Mouse (Mus musculus) heart, embryonic 15.5 days (tissue): ENCODE measurements around the gene Igsf9. TPM values are rescaled to one million over a fixed set of nuclear protein-coding genes. Genes with fewer than 3 reads are reported as not detected.

Experiments used
- ATAC-seq: fragments of 200-750 bp; cut with Nextera tagmentation; replicated peaks from 2 replicates; pipeline ENCODE4 v1.8.0; 2017; ENCODE audit warnings: low read depth, moderate TSS enrichment; ENCODE audit not compliant: insufficient number of reproducible peaks, insufficient read depth, low FRiP score
- H3K27ac ChIP-seq: fragments of 300-500 bp; sonication (generic); 2 replicates; pipeline ENCODE4 v1.5.1; 2015; ENCODE audit warnings: mild to moderate bottlenecking, inconsistent platforms
- H3K27me3 ChIP-seq: fragments of 300-500 bp; sonication (generic); 2 replicates; pipeline ENCODE4 v1.6.1; 2015; ENCODE audit warnings: inconsistent platforms
- H3K36me3 ChIP-seq: fragments of 300-500 bp; sonication (generic); 2 replicates; pipeline ENCODE4 v1.6.1; 2015; ENCODE audit warnings: mild to moderate bottlenecking, inconsistent platforms
- H3K4me1 ChIP-seq: fragments of 300-500 bp; sonication (generic); replicated peaks from 2 replicates; pipeline ENCODE4 v1.6.1; 2015; ENCODE audit warnings: inconsistent platforms
- H3K4me2 ChIP-seq: fragments of 300-500 bp; sonication (generic); 2 replicates; pipeline ENCODE4 v1.6.1; 2015; ENCODE audit warnings: inconsistent platforms, mild to moderate bottlenecking, moderate library complexity
- H3K4me3 ChIP-seq: fragments of 300-500 bp; sonication (generic); 2 replicates; pipeline ENCODE4 v1.5.1; 2015; ENCODE audit warnings: mild to moderate bottlenecking, inconsistent platforms
- H3K9ac ChIP-seq: fragments of 300-500 bp; sonication (generic); 2 replicates; pipeline ENCODE4 v1.6.1; 2015; ENCODE audit warnings: mild to moderate bottlenecking, inconsistent platforms
- H3K9me3 ChIP-seq: fragments of 300-500 bp; sonication (generic); replicated peaks from 2 replicates; pipeline ENCODE4 v1.6.1; 2016; ENCODE audit warnings: inconsistent platforms
- WGBS: fragments of 180-500 bp; shearing (Covaris S2); methylation state at CpG from one replicate; pipeline ENCODE4 v1.1.7; 2015; ENCODE audit warnings: mixed read lengths; 5-methylcytosine and 5-hydroxymethylcytosine counted together
- polyA plus RNA-seq: library from polyadenylated mRNA; unstranded; fragments of >200 nt; fragmentation: Nextera tagmentation; extraction: Ambion mirVana; gene quantifications from 2 replicates; pipeline ENCODE4 v1.2.1, GENCODE M21; 2015

The Igsf9 gene
- polyA plus RNA-seq, 1 experiment from 2014 or later, result 2.9 TPM

DNA sequence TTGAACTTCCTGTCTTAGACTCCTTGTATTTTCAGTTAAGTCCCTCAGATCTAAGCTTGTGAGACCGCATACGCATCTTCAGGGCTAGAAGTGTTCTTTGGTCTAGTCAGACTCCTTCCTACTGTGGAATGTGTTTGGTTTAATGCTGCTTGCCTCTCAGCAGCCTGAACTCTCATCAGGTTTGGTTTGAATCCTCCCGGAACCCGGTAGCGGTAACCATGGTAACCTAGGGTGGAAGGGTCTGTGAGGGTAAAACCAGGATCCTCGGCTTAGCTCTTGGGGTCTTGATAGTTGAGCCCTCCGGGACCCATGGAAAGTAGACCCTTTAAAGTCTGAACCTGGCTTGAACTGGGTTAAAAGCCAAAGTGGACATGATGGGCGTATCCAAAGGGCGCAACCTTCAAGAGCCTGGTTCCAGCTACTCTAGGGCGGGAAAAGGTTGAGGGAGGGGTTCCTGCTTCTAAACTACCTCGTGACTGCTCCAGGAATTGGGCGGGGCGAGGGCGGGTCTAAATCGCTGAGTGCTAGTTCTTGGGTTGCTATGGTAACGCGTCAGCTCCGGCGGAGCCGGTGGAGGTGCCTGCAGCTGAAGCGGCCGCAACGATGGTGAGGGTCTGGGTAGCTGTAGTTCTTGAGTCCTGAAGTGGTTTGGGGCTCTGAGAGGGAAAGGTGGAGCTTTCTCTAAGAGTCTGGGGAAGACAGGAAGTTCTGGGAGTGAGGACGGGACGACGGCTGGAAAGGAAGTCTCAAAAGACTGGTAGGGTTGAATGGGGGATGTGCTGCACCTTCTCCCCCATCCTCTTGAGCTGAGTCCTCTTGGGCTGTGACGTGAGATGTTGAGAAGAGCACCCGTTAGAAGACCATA lies 39.2 kb downstream of the Igsf9 start, which contains the start of gene Cfap45:
TSS of gene Cfap45 (plus strand) at position 226 of the 865 bp plus-strand sequence.
- H3K27me3 ChIP-seq, result no peaks in the 10 kb centered on the region
- no peak within 1 kb of the TSS for H3K9ac ChIP-seq
- peaks cover 26% of the 10 kb centered on the region for H3K4me1 ChIP-seq
- ATAC-seq, result peak; percentile 64
- peak within 1 kb of the TSS; percentile 33 for H3K27ac ChIP-seq
- peak within 1 kb of the TSS; percentile 67 for H3K4me2 ChIP-seq
- H3K36me3 ChIP-seq, result no peaks in the 10 kb centered on the region
- H3K9me3 ChIP-seq, result no peaks in the 10 kb centered on the region
- 4% methylated on average over 28 of the region's 28 CpGs for WGBS
- peak within 1 kb of the TSS; percentile 50 for H3K4me3 ChIP-seq

DNA sequence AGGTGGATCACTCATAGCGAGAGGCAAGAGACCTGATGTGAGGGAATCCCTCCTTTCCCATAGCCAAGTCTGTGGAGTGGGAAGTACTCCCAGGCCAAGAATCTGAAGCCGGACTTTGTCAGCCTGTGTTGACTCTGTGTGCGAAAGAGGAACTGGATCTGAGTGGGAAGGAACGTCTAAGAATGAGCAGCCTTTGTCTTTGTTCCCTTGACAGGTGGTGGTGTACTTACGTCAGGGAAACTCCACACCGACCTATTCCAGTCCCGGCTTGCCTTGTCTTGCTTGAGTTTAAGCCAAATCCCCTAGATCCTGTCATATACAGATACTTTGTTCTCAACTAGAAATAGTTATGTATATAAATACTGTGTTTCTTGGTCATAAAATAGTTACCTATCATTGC lies 40.9 kb downstream of the Igsf9 start:
- ATAC-seq, result no peak
- Histone ChIP-seq H3K27ac (peak overlapping the region; percentile 42; the same call in 1 of the 2 replicates), H3K4me3 (no peak overlapping the region), H3K9me3 (no peaks in the 10 kb centered on the region), H3K36me3 (no peaks in the 10 kb centered on the region), H3K4me1 (peaks cover 36% of the 10 kb centered on the region), H3K9ac (no peak overlapping the region), H3K4me2 (no peak overlapping the region), H3K27me3 (peaks cover 8% of the 10 kb centered on the region)
- WGBS, result 57% methylated on average over 7 of the region's 7 CpGs

DNA sequence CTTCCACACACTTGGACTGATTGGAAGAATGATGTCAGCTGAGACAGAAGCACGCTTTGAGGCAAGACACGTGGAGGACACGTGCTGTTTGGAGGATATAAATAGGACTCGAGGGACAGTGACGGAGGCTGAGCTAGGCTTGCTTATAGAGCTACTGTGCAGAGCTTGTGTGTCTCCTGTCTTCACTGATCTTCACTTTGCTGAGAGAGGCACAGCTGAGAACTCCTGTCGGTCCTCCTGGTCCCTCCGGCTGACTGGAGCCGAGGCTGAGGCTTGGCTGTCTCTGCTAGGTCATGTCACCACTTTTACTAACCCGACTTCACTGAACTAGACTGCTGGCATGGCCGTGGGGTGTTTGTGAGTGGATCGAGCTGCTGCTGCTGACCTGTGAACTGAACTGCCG lies 42.1 kb downstream of the Igsf9 start:
- 30% methylated on average over 12 of the region's 12 CpGs for WGBS
- Histone ChIP-seq H3K9me3 (no peaks in the 10 kb centered on the region), H3K27me3 (peaks cover 12% of the 10 kb centered on the region), H3K36me3 (no peaks in the 10 kb centered on the region), H3K27ac (peak overlapping the region; percentile 34; the same call in 1 of the 2 replicates), H3K9ac (no peak overlapping the region), H3K4me1 (peaks cover 37% of the 10 kb centered on the region), H3K4me2 (no peak overlapping the region), H3K4me3 (no peak overlapping the region)
- ATAC-seq, result no peak

DNA sequence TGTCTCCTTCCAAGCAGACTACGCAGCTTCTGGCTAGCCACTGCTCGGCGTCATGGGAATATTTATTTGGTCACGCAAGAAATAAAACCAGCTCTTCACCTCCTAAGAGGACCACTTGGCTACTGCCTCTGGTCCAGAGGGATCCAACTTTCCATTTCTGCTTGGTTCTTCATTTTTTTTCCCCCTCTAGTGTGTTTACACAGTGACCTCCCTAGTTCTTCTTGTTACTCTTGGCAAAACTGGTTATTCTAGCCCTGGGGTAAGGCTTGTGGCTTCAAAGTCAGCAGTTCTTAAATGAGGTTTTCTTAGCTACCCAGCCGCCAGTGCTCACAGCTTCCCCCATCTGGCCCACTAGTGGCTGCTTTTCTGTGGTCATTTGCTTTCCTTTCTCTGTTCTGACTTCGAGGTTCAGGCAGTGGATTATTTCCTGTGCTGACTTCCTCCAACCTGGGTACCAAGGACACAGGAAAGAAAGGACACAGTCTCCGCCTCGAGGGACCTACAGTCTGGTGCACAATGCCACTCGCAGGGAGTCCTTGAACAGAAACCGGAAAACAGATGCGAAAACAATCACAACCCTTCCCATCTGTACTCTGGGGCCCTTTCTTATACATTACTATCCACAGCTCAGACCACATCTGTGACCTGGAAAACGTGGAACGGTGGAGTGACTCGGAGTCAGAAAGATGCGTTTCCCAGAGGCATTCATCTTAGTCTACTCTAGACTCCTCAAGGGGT lies 43.6 kb downstream of the Igsf9 start:
- 36% methylated on average over 15 of the region's 15 CpGs for WGBS
- Histone ChIP-seq H3K36me3 (no peaks in the 10 kb centered on the region), H3K27ac (peak overlapping the region; percentile 82), H3K9me3 (no peaks in the 10 kb centered on the region), H3K4me1 (peaks cover 34% of the 10 kb centered on the region), H3K27me3 (peaks cover 12% of the 10 kb centered on the region), H3K9ac (no peak overlapping the region), H3K4me3 (0 out of 2 replicates have a peak overlapping the region, but pooled peaks have one; percentile 20), H3K4me2 (peak overlapping the region; percentile 51)
- ATAC-seq, result peak; percentile 18

DNA sequence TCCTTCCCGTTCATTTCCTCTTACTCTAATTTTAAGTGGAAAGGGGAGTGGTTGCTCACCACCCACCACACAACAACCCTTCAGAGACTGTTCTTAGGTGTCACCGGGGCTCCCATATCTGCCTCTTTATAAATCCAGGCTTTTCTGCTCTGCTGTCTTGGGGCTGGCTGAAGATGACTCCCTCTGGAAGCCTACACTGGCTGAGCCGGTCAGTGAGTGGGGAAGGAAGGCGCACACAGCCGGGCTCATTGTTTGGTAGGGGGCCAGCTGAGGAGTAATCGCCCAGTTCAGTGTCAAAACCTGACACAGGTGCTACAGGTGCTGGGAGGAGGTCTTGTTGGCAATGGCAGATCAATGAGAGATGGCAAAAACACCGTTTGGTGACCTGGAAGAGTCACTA lies 44.4 kb downstream of the Igsf9 start:
- no peak overlapping the region for H3K9ac ChIP-seq
- H3K4me3 ChIP-seq, result peak overlapping the region; percentile 20
- peak overlapping the region; percentile 82 for H3K27ac ChIP-seq
- 48% methylated on average over 7 of the region's 7 CpGs for WGBS
- H3K4me2 ChIP-seq, result peak overlapping the region; percentile 51
- ATAC-seq, result no peak
- no peaks in the 10 kb centered on the region for H3K36me3 ChIP-seq
- H3K9me3 ChIP-seq, result no peaks in the 10 kb centered on the region
- peaks cover 12% of the 10 kb centered on the region for H3K27me3 ChIP-seq
- peaks cover 33% of the 10 kb centered on the region for H3K4me1 ChIP-seq

DNA sequence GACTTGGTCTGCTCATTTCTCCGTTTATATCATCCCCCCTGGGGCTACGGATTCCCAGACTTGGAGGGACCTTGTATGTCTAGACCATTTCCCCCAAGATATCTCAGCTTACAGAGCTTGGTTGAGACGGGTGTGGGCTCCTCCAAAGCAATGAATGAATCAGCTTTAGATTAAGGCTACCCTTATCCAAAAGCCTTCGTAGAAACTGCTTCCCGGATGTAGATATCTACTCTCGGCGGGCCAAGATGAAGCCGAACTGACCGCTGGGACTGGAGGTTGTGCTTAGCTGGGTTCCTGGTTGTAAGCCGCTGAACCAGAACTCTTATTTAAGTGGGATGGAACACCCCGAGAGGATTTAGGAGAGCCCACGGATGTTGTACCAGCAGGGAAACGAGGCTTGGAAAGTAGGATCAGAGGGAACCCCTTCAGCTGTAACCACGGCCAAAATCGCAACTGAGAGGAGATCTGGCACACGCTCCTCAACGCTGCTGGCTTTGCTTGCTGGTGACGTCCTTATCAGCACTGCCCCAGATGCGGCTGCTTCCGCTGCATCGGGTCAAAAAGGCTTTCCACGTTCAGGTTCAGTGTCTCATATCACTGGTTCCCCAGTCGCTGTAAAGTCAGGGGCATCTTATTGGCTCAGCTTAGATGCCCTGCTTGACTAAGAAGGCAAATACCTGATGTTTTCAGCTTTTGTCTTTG lies 44.9 kb downstream of the Igsf9 start:
- no peak overlapping the region for H3K9ac ChIP-seq
- no peaks in the 10 kb centered on the region for H3K36me3 ChIP-seq
- ATAC-seq, result peak; percentile 40
- peak overlapping the region; percentile 51 for H3K4me2 ChIP-seq
- peaks cover 13% of the 10 kb centered on the region for H3K27me3 ChIP-seq
- H3K4me1 ChIP-seq, result peaks cover 28% of the 10 kb centered on the region
- H3K9me3 ChIP-seq, result no peaks in the 10 kb centered on the region
- H3K27ac ChIP-seq, result peak overlapping the region; percentile 82
- WGBS, result 24% methylated on average over 23 of the region's 23 CpGs
- H3K4me3 ChIP-seq, result peak overlapping the region; percentile 20

DNA sequence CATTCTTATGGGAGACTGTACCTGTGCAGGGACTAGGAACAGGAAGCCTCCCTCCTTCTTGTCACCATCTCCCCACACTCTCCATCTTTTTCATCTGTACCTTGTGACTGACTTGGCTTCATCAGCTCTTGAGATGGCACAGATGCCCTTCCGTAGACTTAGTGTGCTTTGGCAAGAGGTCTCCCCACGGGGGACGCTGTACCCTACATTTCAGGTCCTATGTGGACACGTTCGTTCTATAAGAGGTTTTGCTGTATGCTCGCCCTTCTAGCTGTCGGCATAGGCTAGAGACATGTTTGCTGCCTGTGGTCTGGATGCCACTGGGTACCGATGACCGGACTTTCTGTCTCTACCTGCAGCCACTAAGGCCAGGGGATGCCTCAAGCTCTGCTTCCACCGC lies 45.8 kb downstream of the Igsf9 start:
- H3K4me1 ChIP-seq, result peaks cover 32% of the 10 kb centered on the region

DNA sequence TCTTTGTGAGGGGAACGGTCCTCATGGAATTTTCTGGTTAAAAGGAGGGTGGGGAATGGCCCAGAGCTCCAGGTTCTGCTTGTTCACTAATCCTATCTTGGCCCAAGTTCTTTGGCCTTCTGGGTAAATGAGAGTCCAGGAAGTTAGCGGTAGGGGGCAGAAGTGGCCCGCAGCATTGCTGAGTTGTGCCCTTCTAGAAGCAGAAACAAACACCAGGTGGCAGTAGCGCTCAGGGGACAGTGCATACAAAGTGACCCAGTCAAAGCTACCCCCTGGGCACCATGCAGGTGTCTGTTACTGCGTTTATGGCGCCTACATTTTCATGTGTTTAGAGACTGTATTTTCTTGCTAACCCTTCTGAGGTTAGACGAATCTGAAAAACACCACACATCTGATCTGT lies 47.1 kb downstream of the Igsf9 start:
- peaks cover 34% of the 10 kb centered on the region for H3K4me1 ChIP-seq
- 7% methylated on average over 7 of the region's 7 CpGs for WGBS

More for the DNA sequence above, 45.8 kb downstream of the Igsf9 start:
- WGBS, result 86% methylated on average over 10 of the region's 10 CpGs
- peak overlapping the region; percentile 82 for H3K27ac ChIP-seq
- no peak overlapping the region for H3K9ac ChIP-seq
- no peak overlapping the region for H3K4me3 ChIP-seq
- no peaks in the 10 kb centered on the region for H3K9me3 ChIP-seq
- H3K27me3 ChIP-seq, result peaks cover 22% of the 10 kb centered on the region
- no peaks in the 10 kb centered on the region for H3K36me3 ChIP-seq
- no peak for ATAC-seq
- no peak overlapping the region; the same call in 1 of the 2 replicates for H3K4me2 ChIP-seq

DNA sequence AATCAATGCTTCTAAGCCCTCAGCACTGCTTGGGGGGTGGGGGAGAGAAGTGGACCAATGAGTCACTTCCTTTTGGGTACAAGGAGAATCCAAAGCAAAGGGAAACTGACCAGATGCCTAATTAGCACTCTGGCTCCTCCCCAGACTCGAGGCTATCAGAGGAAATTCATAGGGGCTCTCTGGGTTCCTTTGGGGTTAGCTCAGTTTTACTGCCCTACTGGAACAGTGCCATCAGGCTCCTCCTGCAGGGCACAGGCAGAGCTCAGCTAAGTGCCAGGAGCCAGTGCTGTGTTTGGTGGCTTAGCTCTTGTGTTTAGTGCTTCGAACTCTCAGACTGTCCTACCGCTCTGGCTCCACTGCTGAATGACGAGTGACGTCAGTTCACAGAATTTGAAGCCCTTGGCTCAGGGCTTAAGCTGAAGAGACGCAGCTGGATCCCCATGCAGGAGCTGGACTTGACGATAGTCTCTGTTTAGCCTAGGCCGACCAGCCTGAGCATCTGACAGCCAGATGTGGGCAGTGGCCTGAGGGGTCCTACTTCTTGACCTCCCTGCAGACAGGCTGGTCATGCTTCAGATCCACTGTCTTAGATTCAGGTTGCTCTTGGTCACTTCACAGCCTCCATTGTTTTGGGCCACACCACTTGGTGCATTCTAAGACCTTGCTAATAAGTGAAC lies 49.1 kb downstream of the Igsf9 start:
- Histone ChIP-seq H3K4me3 (no peak overlapping the region), H3K9ac (no peak overlapping the region), H3K36me3 (no peaks in the 10 kb centered on the region), H3K9me3 (no peaks in the 10 kb centered on the region), H3K27ac (0 out of 2 replicates have a peak overlapping the region, but pooled peaks have one; percentile 12), H3K4me1 (peaks cover 26% of the 10 kb centered on the region), H3K4me2 (no peak overlapping the region), H3K27me3 (peaks cover 32% of the 10 kb centered on the region)
- 20% methylated on average over 8 of the region's 8 CpGs for WGBS
- ATAC-seq, result 0 out of 2 replicates have a peak, but pooled peaks have one; percentile 8

More for the DNA sequence above, 47.1 kb downstream of the Igsf9 start:
- Histone ChIP-seq H3K4me3 (no peak overlapping the region), H3K4me2 (no peak overlapping the region), H3K9me3 (no peaks in the 10 kb centered on the region), H3K27ac (no peak overlapping the region), H3K27me3 (peaks cover 30% of the 10 kb centered on the region), H3K36me3 (no peaks in the 10 kb centered on the region), H3K9ac (no peak overlapping the region)
- 0 out of 2 replicates have a peak, but pooled peaks have one; percentile 17 for ATAC-seq

DNA sequence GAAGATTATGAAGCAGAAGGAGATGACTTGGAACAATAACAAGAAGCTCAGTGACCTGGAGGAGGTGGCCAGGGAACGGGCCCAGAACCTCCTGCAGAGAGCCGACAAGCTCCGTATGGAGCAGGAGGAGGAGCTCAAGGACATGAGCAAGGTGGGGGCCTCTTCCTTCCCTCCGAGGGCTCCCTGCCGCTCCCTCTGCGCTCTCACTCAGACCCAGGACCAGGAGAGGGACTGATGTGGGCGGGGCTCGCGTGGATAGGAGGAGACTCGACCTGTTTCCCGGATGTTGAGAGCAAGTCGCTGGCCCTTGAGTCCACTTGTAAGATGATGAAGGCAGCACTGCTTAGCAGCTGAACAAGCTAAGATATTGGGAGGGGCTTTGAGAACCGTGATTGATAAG lies 51.0 kb downstream of the Igsf9 start:
- H3K27ac ChIP-seq, result no peak overlapping the region
- H3K4me1 ChIP-seq, result peaks cover 16% of the 10 kb centered on the region
- WGBS, result 2% methylated on average over 13 of the region's 13 CpGs
- H3K27me3 ChIP-seq, result peaks cover 24% of the 10 kb centered on the region
- peak; percentile 29 for ATAC-seq
- no peak overlapping the region; the same call in 1 of the 2 replicates for H3K9ac ChIP-seq
- H3K36me3 ChIP-seq, result no peaks in the 10 kb centered on the region
- peak overlapping the region; percentile 16 for H3K4me3 ChIP-seq
- H3K9me3 ChIP-seq, result no peaks in the 10 kb centered on the region
- H3K4me2 ChIP-seq, result peak overlapping the region; percentile 53
